Mouse (Mus musculus) lung, postnatal 0 days (tissue): ENCODE measurements around the gene Hdac7.

Experiments
- CTCF ChIP-seq: IDR thresholded peaks from 2 replicates; pipeline ENCODE4 v1.5.1; 2016; ENCODE audit warnings: antibody characterized with exemption, mild to moderate bottlenecking
- EP300 ChIP-seq: IDR thresholded peaks from 2 replicates; pipeline ENCODE4 v1.6.1; 2016; ENCODE audit warnings: antibody characterized with exemption, mild to moderate bottlenecking, control low read depth

DNA sequence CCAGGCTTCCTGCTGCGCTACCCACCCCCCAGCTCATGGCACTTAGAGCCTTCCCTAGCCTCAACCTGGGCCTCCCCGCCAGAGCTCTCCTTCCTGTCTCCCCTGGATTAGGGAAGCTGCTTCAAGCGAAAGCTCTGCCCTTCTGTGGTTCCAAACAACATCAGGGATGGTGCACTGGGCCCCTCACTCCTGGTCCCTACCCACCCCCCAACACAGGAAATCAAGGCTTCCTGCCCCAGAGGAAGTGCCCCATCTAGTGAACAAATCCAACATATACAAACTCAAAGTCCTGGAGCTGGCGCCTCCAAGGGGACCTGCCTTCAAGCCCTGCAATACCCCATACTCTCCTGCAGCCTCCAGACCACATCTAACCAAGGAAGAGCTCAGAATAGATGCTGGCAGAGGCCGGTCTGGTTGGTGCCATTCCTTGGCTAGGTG lies 15.4 kb downstream of the Hdac7 start:
- TF ChIP-seq EP300, result peak; percentile 89
- peak; percentile 56 for TF ChIP-seq CTCF
